Mouse (Mus musculus) heart, embryonic 10.5 days (tissue): ENCODE measurements around the gene Dcps. TPM values are rescaled to one million over a fixed set of nuclear protein-coding genes. Genes with fewer than 3 reads are reported as not detected.

Experiments used
- DNase-seq: peaks from one replicate; pipeline ENCODE4 v3.0.0-alpha.2; 2017; ENCODE audit warnings: low spot score
- H3K27ac ChIP-seq: fragments of 300-500 bp; sonication (generic); 2 replicates; pipeline ENCODE4 v1.5.1; 2016; ENCODE audit warnings: mild to moderate bottlenecking
- H3K27me3 ChIP-seq: fragments of 300-500 bp; sonication (generic); 2 replicates; pipeline ENCODE4 v1.6.1; 2016; ENCODE audit warnings: mild to moderate bottlenecking; ENCODE audit not compliant: poor library complexity, insufficient read depth, severe bottlenecking
- H3K36me3 ChIP-seq: fragments of 300-500 bp; sonication (generic); 2 replicates; pipeline ENCODE4 v1.6.1; 2016; ENCODE audit warnings: mild to moderate bottlenecking, moderate library complexity
- H3K4me1 ChIP-seq: fragments of 300-500 bp; sonication (generic); 2 replicates; pipeline ENCODE4 v1.6.1; 2016; ENCODE audit warnings: mild to moderate bottlenecking
- H3K4me3 ChIP-seq: fragments of 300-500 bp; sonication (generic); 2 replicates; pipeline ENCODE4 v1.5.1; 2016; ENCODE audit warnings: mild to moderate bottlenecking, moderate library complexity
- H3K9me3 ChIP-seq: fragments of 300-500 bp; sonication (generic); 2 replicates; pipeline ENCODE4 v1.6.1; 2016; ENCODE audit warnings: mild to moderate bottlenecking, moderate library complexity
- WGBS: fragments of 180-500 bp; shearing (Covaris S2); methylation state at CpG from one replicate; pipeline ENCODE4 v1.1.7; 2016; 5-methylcytosine and 5-hydroxymethylcytosine counted together
- polyA plus RNA-seq: library from polyadenylated mRNA; unstranded; fragments of >200 nt; fragmentation: Nextera tagmentation; extraction: Ambion mirVana; gene quantifications from 2 replicates; pipeline ENCODE4 v1.2.1, GENCODE M21; 2016

Dcps gene
- polyA plus RNA-seq, 1 experiment from 2014 or later: 81.9 TPM

- H3K4me3 ChIP-seq: no peak overlapping the region
- no peak overlapping the region for H3K27ac ChIP-seq
- H3K9me3 ChIP-seq: no peaks in the 10 kb centered on the region
- H3K27me3 ChIP-seq: no peaks in the 10 kb centered on the region
- peaks cover 19% of the 10 kb centered on the region for H3K4me1 ChIP-seq
- H3K36me3 ChIP-seq: no peaks in the 10 kb centered on the region
- WGBS: 83% methylated on average over 3 of the region's 3 CpGs
- no peak for DNase-seq
Observed at GRCm38 (mm10) chr9:35197625-35198024, 21.8 kb upstream of the Dcps start.

DNA sequence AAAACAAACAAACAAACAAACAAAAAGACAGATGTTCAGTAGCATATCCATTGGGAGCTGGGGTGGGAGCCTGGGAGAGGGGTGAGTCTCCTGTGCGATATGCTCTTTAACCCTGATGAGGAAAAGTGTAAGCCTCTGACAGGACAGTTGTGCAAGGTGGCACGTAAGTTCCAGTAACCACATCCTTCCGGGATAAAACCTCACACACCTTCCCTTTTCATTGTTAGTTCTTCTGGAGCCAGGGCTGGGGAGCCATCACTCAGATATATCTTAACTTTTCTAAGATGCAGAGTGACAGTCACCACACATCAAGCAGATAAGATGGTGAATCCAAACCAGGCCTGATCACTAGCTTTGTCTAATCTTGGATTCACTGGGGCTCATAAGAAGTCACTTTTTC is 18.2 kb upstream of the Dcps start:
- Histone ChIP-seq H3K4me3 (no peak overlapping the region), H3K27me3 (no peaks in the 10 kb centered on the region), H3K4me1 (0 out of 2 replicates have a peak, but pooled peaks cover 2% of the 10 kb centered on the region), H3K36me3 (peaks cover 22% of the 10 kb centered on the region), H3K9me3 (no peaks in the 10 kb centered on the region), H3K27ac (no peak overlapping the region)
- 81% methylated on average over 3 of the region's 3 CpGs for WGBS
- DNase-seq: no peak

GRCm38 (mm10) chr9:35192983-35193542 is 17.2 kb upstream of the Dcps start:
- H3K27me3 ChIP-seq: no peaks in the 10 kb centered on the region
- no peaks in the 10 kb centered on the region for H3K9me3 ChIP-seq
- no peak overlapping the region for H3K27ac ChIP-seq
- WGBS: 76% methylated on average over 11 of the region's 11 CpGs
- H3K4me1 ChIP-seq: no peaks in the 10 kb centered on the region
- H3K4me3 ChIP-seq: no peak overlapping the region
- DNase-seq: no peak
- peaks cover 31% of the 10 kb centered on the region for H3K36me3 ChIP-seq

DNA sequence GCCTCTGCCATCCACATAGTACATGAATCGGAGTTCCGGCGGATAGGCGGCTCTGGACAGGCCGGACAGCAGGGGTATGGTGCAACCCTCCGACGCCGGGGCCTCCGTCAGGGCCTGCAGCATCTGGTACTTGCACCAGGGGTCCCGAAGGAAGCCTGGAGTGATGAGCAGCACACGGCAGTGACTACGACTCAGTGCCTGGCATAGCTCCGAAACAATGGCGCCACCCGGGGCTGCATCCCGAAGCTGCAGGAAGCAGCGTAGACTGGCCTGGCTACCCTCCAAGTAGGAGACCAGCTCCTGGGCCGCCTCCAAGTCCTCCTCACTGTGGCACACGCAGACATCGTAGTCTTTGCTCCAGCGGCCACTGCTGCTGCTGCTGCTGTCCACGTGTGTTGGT is 12.8 kb upstream of the Dcps start:
- no peaks in the 10 kb centered on the region for H3K4me1 ChIP-seq
- peaks cover 48% of the 10 kb centered on the region for H3K36me3 ChIP-seq
- H3K9me3 ChIP-seq: no peaks in the 10 kb centered on the region
- H3K27ac ChIP-seq: no peak overlapping the region
- H3K4me3 ChIP-seq: no peak overlapping the region
- H3K27me3 ChIP-seq: no peaks in the 10 kb centered on the region
- DNase-seq: no peak
- 78% methylated on average over 22 of the region's 22 CpGs for WGBS

DNA sequence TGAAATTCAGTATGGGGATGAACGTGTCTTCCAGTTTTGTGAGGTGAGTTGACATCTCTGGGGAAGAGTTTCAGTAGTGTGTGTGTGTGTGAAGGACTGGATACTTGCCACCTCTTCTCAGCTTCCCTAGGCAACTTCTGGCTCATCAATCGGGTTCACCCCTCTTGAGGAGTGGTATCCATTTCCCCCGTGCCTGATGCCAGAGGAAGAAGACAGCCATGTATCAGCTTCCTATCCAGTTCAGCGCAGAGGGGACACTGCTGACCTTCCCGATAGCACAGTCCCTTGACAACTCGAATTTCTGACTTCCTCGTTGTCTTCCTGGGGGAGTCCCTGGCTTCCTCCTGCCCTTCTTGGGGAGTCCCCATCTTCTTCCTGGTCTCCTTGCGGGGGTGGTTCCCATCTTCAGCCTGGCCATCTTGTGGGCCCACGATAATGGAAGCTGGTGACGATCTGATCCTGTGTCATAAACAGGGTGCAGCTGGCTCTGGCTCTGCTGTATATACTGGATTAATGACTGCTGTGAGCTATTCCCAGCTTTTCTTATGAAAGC is 11.6 kb upstream of the Dcps start:
- Histone ChIP-seq H3K4me1 (no peaks in the 10 kb centered on the region), H3K27ac (no peak overlapping the region), H3K27me3 (no peaks in the 10 kb centered on the region), H3K36me3 (peaks cover 48% of the 10 kb centered on the region), H3K4me3 (no peak overlapping the region), H3K9me3 (no peaks in the 10 kb centered on the region)
- 88% methylated on average over 10 of the region's 10 CpGs for WGBS
- no peak for DNase-seq

GRCm38 (mm10) chr9:35186430-35186829 is 10.6 kb upstream of the Dcps start:
- 83% methylated on average over 3 of the region's 4 CpGs for WGBS
- Histone ChIP-seq H3K4me3 (no peak overlapping the region), H3K9me3 (no peaks in the 10 kb centered on the region), H3K4me1 (no peaks in the 10 kb centered on the region), H3K27me3 (no peaks in the 10 kb centered on the region), H3K36me3 (peaks cover 47% of the 10 kb centered on the region), H3K27ac (no peak overlapping the region)
- no peak for DNase-seq

DNA sequence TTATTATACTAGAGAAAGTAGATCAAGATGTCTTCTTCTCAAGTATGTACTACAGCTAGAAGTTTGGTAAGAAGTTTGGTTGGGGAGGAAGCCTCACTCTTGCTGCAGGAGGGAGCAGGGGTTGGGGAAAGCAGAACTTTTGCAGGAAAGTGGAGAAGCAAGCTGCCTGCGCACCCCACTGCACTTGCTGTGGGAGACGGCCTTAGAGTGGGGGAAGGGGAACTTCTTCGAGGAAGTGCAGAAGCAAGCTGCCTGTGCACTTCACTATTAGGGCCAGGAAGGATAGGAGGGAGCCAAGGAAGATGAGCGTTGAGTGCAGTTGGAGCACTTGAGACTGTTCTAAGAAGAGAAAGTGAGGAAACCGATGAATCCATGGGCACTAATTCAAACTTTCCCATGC is 7.5 kb upstream of the Dcps start:
- WGBS: 62% methylated on average over 5 of the region's 5 CpGs
- H3K4me3 ChIP-seq: no peak overlapping the region
- H3K9me3 ChIP-seq: no peaks in the 10 kb centered on the region
- no peaks in the 10 kb centered on the region for H3K4me1 ChIP-seq
- no peaks in the 10 kb centered on the region for H3K27me3 ChIP-seq
- H3K27ac ChIP-seq: no peak overlapping the region
- peaks cover 19% of the 10 kb centered on the region for H3K36me3 ChIP-seq
- no peak for DNase-seq

DNA sequence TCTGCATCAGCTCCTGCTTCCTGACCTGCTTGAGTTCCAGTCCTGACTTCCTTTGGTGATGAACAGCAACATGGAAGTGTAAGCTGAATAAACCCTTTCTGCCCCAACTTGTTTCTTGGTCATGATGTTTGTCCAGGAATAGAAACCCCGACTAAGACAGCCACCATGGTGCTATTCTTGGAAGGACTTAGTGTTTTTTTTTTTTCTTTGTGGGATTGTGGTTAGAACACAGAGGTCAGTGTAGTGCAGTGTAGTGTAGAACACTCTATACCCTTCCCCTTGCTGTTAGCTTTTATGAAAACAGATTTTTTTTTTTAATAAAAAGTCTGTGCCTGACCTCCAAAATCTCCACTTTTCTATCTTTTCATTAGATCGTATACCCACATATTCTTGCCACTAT is 7.0 kb upstream of the Dcps start:
- Histone ChIP-seq H3K27me3 (no peaks in the 10 kb centered on the region), H3K4me1 (no peaks in the 10 kb centered on the region), H3K36me3 (peaks cover 14% of the 10 kb centered on the region), H3K9me3 (no peaks in the 10 kb centered on the region), H3K4me3 (no peak overlapping the region), H3K27ac (no peak overlapping the region)
- WGBS: 67% methylated on average over 2 of the region's 2 CpGs
- no peak for DNase-seq

- Histone ChIP-seq H3K4me1 (peaks cover 10% of the 10 kb centered on the region), H3K36me3 (0 out of 2 replicates have a peak, but pooled peaks cover under 1% of the 10 kb centered on the region), H3K4me3 (peak overlapping the region; percentile 68), H3K9me3 (no peaks in the 10 kb centered on the region), H3K27ac (peak overlapping the region; percentile 91), H3K27me3 (no peaks in the 10 kb centered on the region)
- 50% methylated on average over 14 of the region's 14 CpGs for WGBS
- DNase-seq: no peak
Observed at GRCm38 (mm10) chr9:35176124-35176659, 331 bp upstream of the Dcps start.

- peaks cover 22% of the 10 kb centered on the region for H3K36me3 ChIP-seq
- H3K4me3 ChIP-seq: no peak overlapping the region
- DNase-seq: no peak
- no peak overlapping the region for H3K27ac ChIP-seq
- no peaks in the 10 kb centered on the region for H3K27me3 ChIP-seq
- no peaks in the 10 kb centered on the region for H3K9me3 ChIP-seq
- peaks cover 10% of the 10 kb centered on the region for H3K4me1 ChIP-seq
- 85% methylated on average over 1 of the region's 1 CpGs for WGBS
Observed at GRCm38 (mm10) chr9:35173331-35173730, 2.5 kb downstream of the Dcps start.

DNA sequence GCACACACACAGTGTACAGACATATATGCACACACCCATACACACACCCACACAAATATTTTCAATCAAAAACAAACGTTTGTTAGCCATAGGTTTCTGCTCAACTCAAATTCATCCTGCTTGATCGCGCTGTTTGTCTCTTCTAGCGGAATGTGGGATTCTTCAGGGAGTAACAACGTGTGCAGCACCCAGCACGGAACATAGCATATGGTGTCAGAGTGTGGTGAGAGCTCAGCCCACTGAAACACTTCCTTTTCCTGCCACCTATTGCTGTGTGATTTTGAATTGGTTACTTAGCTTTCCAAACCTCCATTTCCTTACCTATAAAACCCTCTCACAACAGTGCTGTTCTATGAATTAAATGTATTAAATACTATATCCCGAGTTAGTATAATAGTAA is 5.8 kb downstream of the Dcps start:
- Histone ChIP-seq H3K4me1 (peaks cover 8% of the 10 kb centered on the region), H3K36me3 (peaks cover 26% of the 10 kb centered on the region), H3K27ac (no peak overlapping the region), H3K27me3 (no peaks in the 10 kb centered on the region), H3K4me3 (no peak overlapping the region), H3K9me3 (no peaks in the 10 kb centered on the region)
- no peak for DNase-seq
- 88% methylated on average over 7 of the region's 7 CpGs for WGBS

DNA sequence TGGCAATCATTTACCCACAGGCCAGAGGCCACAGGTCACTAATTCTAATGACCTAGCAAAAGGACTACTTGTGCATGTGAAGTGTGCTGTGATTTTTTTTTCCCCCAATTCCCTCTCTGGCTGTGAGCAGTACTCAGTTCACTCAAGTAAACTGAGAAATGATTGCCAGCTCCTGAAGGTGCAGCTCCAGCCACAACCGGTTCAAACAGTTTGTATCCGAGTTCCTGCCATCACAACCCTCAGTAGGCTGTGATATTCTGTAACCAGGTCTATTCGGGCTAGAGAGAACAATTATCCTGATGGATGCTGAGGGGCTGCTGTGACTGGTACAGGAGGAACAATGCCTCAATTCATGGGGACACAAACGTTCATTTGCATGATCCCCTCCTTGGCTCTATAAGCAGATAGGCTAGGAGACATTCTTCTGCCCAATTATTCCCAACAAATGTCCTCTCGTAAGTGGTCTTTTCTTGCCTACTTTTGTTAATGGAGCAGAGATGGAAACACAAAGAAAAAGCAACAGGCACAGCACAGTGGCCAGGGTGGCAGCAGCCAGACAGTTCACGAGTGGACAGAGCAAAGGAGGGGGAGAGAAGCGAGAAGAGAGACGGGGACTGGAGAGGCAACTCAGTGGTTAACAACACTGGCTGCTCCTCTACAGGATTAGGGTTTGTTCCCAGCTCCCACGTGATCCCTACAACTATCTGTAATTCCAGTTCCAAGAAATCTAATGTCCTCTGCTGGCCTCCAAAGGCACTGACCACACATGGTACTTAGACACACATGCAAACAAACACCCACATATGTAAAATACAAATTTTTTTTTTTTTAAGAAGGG is 8.8 kb downstream of the Dcps start:
- H3K27me3 ChIP-seq: no peaks in the 10 kb centered on the region
- no peak overlapping the region for H3K27ac ChIP-seq
- peaks cover 26% of the 10 kb centered on the region for H3K36me3 ChIP-seq
- DNase-seq: no peak
- WGBS: 58% methylated on average over 9 of the region's 9 CpGs
- no peaks in the 10 kb centered on the region for H3K9me3 ChIP-seq
- no peak overlapping the region for H3K4me3 ChIP-seq
- no peaks in the 10 kb centered on the region for H3K4me1 ChIP-seq

DNA sequence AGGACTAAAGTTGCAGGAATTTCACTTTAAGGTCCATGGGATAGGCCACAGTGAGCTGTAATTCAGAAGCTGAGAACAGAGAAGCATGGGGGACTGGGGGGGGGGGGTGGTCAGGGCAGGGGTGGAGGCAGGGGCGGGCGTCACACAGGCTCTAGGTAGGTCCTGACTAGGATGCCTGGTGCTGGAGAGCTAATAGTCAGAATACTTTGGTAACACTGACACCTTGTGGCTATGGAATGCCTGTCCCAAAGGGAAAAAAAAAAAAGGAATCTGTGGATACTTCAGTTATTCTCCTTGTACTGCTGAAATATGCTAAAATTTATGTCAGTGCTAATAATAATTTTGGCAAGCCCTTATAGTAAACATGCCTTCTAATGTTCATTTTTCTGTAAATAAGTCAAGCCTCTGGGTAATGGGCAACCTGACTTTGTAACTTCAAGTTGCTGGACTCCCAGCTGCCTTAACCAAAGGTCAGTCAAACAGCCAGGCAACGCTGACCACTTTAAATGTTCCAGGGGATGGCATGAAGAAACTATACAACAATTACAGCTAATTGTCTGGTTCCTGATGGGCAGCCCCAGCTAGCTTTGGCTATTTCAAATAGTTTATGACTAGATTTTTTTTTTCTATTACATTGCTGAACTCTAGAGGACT is 9.6 kb downstream of the Dcps start:
- no peaks in the 10 kb centered on the region for H3K4me1 ChIP-seq
- H3K27ac ChIP-seq: no peak overlapping the region
- WGBS: 33% methylated on average over 3 of the region's 3 CpGs
- H3K36me3 ChIP-seq: peaks cover 26% of the 10 kb centered on the region
- H3K9me3 ChIP-seq: no peaks in the 10 kb centered on the region
- H3K4me3 ChIP-seq: no peak overlapping the region
- no peaks in the 10 kb centered on the region for H3K27me3 ChIP-seq
- DNase-seq: no peak
